Mouse (Mus musculus) lung, postnatal 0 days (tissue): Measurements from ENCODE around the gene Zhx3. TPM values are rescaled to one million over a fixed set of nuclear protein-coding genes. Genes with fewer than 3 reads are reported as not detected.

ENCODE experiments used
- ATAC-seq: fragments of 200-750 bp; cut with Nextera tagmentation; 2 replicates; pipeline ENCODE4 v1.8.0; 2017; ENCODE audit warnings: moderate library complexity
- DNase-seq: peaks from one replicate; pipeline ENCODE4 v3.0.0-alpha.2; 2016; ENCODE audit warnings: low spot score
- H3K27ac ChIP-seq: fragments of 300-500 bp; sonication (generic); 2 replicates; pipeline ENCODE4 v1.5.1; 2014; ENCODE audit warnings: antibody characterized with exemption, mild to moderate bottlenecking, low read length, mixed read lengths
- H3K27me3 ChIP-seq: fragments of 300-500 bp; sonication (generic); replicated peaks from 2 replicates; pipeline ENCODE4 v1.6.1; 2014; ENCODE audit warnings: low read length, mixed read lengths; ENCODE audit not compliant: insufficient read depth
- H3K36me3 ChIP-seq: fragments of 300-500 bp; sonication (generic); 2 replicates; pipeline ENCODE4 v1.6.1; 2014; ENCODE audit warnings: low read length, mixed read lengths; ENCODE audit not compliant: insufficient read depth
- H3K4me1 ChIP-seq: fragments of 300-500 bp; sonication (generic); 2 replicates; pipeline ENCODE4 v1.6.1; 2014; ENCODE audit warnings: antibody characterized with exemption, low read depth, low read length, mixed read lengths; ENCODE audit not compliant: insufficient read depth
- H3K4me2 ChIP-seq: fragments of 300-500 bp; sonication (generic); replicated peaks from 2 replicates; pipeline ENCODE4 v1.6.1; 2014; ENCODE audit warnings: low read depth, mild to moderate bottlenecking, low read length, moderate library complexity, mixed read lengths
- H3K4me3 ChIP-seq: fragments of 300-500 bp; sonication (generic); 2 replicates; pipeline ENCODE4 v1.5.1; 2014; ENCODE audit warnings: low read depth, low read length
- H3K9ac ChIP-seq: fragments of 300-500 bp; sonication (generic); replicated peaks from 2 replicates; pipeline ENCODE4 v1.6.1; 2014; ENCODE audit warnings: low read depth, mild to moderate bottlenecking
- H3K9me3 ChIP-seq: fragments of 300-500 bp; sonication (generic); 2 replicates; pipeline ENCODE4 v1.6.1; 2016; ENCODE audit warnings: low read length, mixed read lengths
- CTCF ChIP-seq: IDR thresholded peaks from 2 replicates; pipeline ENCODE4 v1.5.1; 2016; ENCODE audit warnings: antibody characterized with exemption, mild to moderate bottlenecking
- EP300 ChIP-seq: IDR thresholded peaks from 2 replicates; pipeline ENCODE4 v1.6.1; 2016; ENCODE audit warnings: antibody characterized with exemption, mild to moderate bottlenecking, control low read depth
- WGBS: fragments of 180-500 bp; shearing (Covaris S2); extraction: QIAGEN DNeasy Blood & Tissue Kit; methylation state at CpG from one replicate; pipeline ENCODE4 v1.1.7; 2014; 5-methylcytosine and 5-hydroxymethylcytosine counted together
- polyA plus RNA-seq: library from polyadenylated mRNA; unstranded; fragments of >200 nt; fragmentation: Nextera tagmentation; extraction: Ambion mirVana; gene quantifications from 2 replicates; pipeline ENCODE4 v1.2.1, GENCODE M21; 2015

The Zhx3 gene
- polyA plus RNA-seq, 1 experiment from 2014 or later, result 10.9 TPM

- 46% methylated on average over 5 of the region's 5 CpGs for WGBS
- Histone ChIP-seq H3K4me3 (no peak overlapping the region), H3K9me3 (no peaks in the 10 kb centered on the region), H3K27me3 (no peaks in the 10 kb centered on the region), H3K36me3 (0 out of 2 replicates have a peak, but pooled peaks cover 12% of the 10 kb centered on the region), H3K9ac (no peak overlapping the region), H3K27ac (peak overlapping the region; percentile 39), H3K4me1 (no peaks in the 10 kb centered on the region), H3K4me2 (no peak overlapping the region)
- DNase-seq (peak; percentile 74), ATAC-seq (peak; percentile 73)
- TF ChIP-seq CTCF (no peak), EP300 (peak; percentile 68)
Observed at GRCm38 (mm10) chr2:160766371-160766771, 106.4 kb downstream of the Zhx3 start.

- DNase-seq, result no peak
- Histone ChIP-seq H3K36me3 (0 out of 2 replicates have a peak, but pooled peaks cover 6% of the 10 kb centered on the region), H3K27ac (no peak overlapping the region), H3K4me3 (no peak overlapping the region), H3K27me3 (no peaks in the 10 kb centered on the region), H3K4me2 (no peak overlapping the region), H3K9ac (no peak overlapping the region), H3K4me1 (no peaks in the 10 kb centered on the region), H3K9me3 (no peaks in the 10 kb centered on the region)
- no peak for ATAC-seq
- 53% methylated on average over 3 of the region's 3 CpGs for WGBS
- TF ChIP-seq EP300 (no peak), CTCF (no peak)
Observed at GRCm38 (mm10) chr2:160765096-160765495, 107.7 kb downstream of the Zhx3 start.

- Histone ChIP-seq H3K4me2 (no peak overlapping the region), H3K4me1 (no peaks in the 10 kb centered on the region), H3K27ac (no peak overlapping the region), H3K9me3 (no peaks in the 10 kb centered on the region), H3K36me3 (0 out of 2 replicates have a peak, but pooled peaks cover 13% of the 10 kb centered on the region), H3K9ac (no peak overlapping the region), H3K27me3 (no peaks in the 10 kb centered on the region), H3K4me3 (no peak overlapping the region)
- no peak for TF ChIP-seq EP300
- TF ChIP-seq CTCF, result no peak
- 93% methylated on average over 2 of the region's 2 CpGs for WGBS
- DNase-seq (no peak), ATAC-seq (no peak)
Observed at GRCm38 (mm10) chr2:160764386-160764785, 108.4 kb downstream of the Zhx3 start.

GRCm38 (mm10) chr2:160763816-160764215 is 109.0 kb downstream of the Zhx3 start:
- no peak for ATAC-seq
- no peak overlapping the region for H3K27ac ChIP-seq

GRCm38 (mm10) chr2:160760433-160761184 is 112.2 kb downstream of the Zhx3 start:
- Histone ChIP-seq H3K4me2 (no peak overlapping the region), H3K9ac (no peak overlapping the region), H3K36me3 (peaks cover 34% of the 10 kb centered on the region), H3K9me3 (no peaks in the 10 kb centered on the region), H3K27ac (no peak overlapping the region), H3K27me3 (no peaks in the 10 kb centered on the region), H3K4me1 (no peaks in the 10 kb centered on the region), H3K4me3 (no peak overlapping the region)
- WGBS, result 89% methylated on average over 9 of the region's 9 CpGs
- no peak; the same call in 1 of the 2 replicates for ATAC-seq
- TF ChIP-seq EP300 (no peak), CTCF (peak; percentile 82)
- DNase-seq, result peak; percentile 46

More at GRCm38 (mm10) chr2:160763816-160764215, 109.0 kb downstream of the Zhx3 start:
- Histone ChIP-seq H3K4me1 (no peaks in the 10 kb centered on the region), H3K4me2 (no peak overlapping the region), H3K4me3 (no peak overlapping the region), H3K27me3 (no peaks in the 10 kb centered on the region), H3K9me3 (no peaks in the 10 kb centered on the region), H3K9ac (no peak overlapping the region), H3K36me3 (0 out of 2 replicates have a peak, but pooled peaks cover 16% of the 10 kb centered on the region)
- no peak for DNase-seq
- TF ChIP-seq CTCF (no peak), EP300 (no peak)
- 76% methylated on average over 3 of the region's 3 CpGs for WGBS

- WGBS, result 86% methylated on average over 6 of the region's 6 CpGs
- Histone ChIP-seq H3K4me3 (no peak overlapping the region), H3K4me2 (no peak overlapping the region), H3K36me3 (peaks cover 69% of the 10 kb centered on the region), H3K9ac (no peak overlapping the region), H3K9me3 (no peaks in the 10 kb centered on the region), H3K27me3 (no peaks in the 10 kb centered on the region), H3K4me1 (no peaks in the 10 kb centered on the region), H3K27ac (no peak overlapping the region)
- ATAC-seq, result no peak
- DNase-seq, result no peak
- TF ChIP-seq CTCF (no peak), EP300 (no peak)
Observed at GRCm38 (mm10) chr2:160756583-160757203, 116.1 kb downstream of the Zhx3 start.
